Mouse (Mus musculus) c-Kit-positive CD71-negative TER-119-negative erythroid progenitor cells, embryonic 14.5 days (primary cell): ENCODE measurements around the gene Kcnj6.

ENCODE experiments used
- DNase-seq: peaks from one replicate; pipeline ENCODE4 v3.0.0-alpha.2; 2013; ENCODE audit warnings: low read depth

Gene Kcnj6

DNA sequence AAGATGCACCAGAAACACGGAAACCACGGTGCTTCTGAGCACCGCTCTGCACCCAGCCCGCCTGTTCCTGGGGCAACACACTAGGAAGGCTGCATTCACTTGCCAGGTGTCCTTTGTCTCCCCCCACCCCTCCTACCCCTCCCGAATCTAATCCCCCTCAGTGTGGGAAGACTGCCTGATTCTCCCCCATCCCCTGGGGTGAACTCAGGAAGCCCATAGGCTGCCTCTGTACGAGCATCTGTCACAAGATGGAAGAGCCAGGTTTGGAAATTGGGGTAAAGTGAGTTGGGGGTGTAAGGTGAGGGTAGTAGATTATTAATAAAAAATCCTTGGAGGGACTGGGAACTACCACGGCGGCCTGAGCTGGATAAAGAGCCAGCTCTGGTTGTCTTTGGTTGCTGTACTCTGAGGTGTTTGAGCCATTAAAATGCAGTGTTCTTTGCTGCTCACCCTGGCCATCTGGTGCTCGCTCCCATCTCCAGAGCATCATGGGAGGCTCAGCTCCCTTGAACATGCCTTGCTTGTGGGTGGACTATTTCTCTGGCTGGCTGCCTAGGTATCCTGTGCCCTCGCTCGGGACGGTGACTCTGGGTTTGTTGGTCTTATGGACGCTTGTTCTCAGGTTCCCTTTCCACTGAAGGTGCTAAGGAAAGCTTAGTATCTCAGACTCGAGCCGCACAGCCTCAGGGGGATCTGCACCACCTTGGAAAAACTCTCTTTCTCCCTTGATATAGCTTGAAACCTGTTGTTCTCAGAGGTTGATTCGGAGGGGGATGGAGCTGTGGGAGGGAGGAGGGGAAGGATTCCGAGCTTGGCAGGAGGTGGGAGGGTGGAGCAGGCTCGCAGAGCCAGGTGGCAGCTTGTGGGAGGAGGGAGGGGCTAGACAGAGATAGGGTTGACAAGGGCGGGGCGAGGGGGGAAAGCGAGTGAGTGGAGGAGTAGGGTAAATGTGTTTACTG is 65.9 kb downstream of the Kcnj6 start:
- DNase-seq: no peak

GRCm38 (mm10) chr16:94925364-94925763 is 72.1 kb downstream of the Kcnj6 start:
- no peak for DNase-seq

- no peak for DNase-seq
These were observed 78.3 kb downstream of the Kcnj6 start for GRCm38 (mm10) chr16:94919177-94919576.

- no peak for DNase-seq
These were observed 91.5 kb downstream of the Kcnj6 start for GRCm38 (mm10) chr16:94906026-94906425.

DNA sequence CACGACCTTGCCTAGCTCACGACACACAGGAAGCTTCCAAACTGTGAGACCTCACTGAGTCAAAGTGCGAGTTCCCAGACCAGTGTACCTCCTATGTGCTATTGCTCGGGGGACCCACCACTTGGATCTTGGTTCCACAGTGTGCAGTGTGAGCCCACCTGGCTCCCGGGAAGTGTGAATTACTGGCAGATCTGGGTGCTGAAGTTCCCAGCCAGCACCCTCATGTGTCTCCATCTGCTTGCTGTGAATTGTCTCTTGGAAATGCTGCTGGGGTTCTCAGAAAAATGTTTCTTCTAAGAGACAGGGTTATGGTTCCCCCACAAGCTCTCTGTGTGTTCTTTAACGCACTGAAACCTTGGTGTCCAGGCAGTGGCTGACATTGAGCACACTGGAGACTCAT is 98.7 kb downstream of the Kcnj6 start:
- no peak for DNase-seq

DNA sequence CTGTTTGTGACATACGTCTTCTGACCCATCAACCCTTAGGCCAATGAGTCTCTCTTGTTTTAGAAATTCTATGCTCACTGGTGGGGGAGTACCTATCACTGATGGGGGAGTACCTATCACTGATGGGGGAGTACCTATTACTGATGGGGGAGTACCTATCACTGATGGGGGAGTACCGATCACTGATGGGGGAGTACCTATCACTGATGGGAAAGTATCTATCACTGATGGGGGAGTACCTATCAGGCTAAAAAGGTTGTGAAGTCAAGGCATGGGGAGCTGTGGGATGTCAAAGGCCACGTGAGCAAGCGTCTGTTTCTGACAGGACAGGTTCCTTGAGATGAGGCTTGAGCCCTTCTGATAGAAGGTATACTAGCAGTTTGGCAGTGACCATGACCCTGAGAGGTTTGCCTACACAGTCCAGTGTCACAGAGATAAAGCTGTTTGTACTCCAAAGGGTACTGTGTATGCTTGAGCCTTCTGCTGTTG is 105.3 kb downstream of the Kcnj6 start:
- DNase-seq: no peak

GRCm38 (mm10) chr16:94890581-94890980 is 106.9 kb downstream of the Kcnj6 start:
- DNase-seq: no peak

- no peak for DNase-seq
These were observed 107.4 kb downstream of the Kcnj6 start for GRCm38 (mm10) chr16:94890056-94890455.

DNA sequence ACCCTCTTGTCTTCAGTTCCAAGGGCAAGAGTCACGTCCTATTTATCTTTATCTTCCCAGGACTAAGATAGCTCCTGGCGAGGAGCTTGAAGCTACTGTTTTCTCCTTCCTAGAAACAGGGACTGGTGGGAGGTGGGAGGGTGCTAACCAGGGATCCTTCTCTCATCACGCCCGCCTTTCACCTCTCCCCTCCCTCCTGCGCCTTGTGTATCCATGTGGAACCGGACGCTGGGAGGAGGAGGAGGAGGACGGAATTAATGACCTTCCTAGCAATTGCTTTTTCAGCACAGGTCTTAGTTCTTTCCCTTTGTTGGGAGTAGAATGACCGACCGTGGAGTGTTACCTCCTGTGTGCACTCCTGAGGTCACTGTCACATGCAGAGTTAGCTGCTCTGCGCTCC is 108.9 kb downstream of the Kcnj6 start:
- DNase-seq: no peak

GRCm38 (mm10) chr16:94886398-94886797 is 111.1 kb downstream of the Kcnj6 start:
- no peak for DNase-seq

- DNase-seq: no peak
These were observed 112.4 kb downstream of the Kcnj6 start for GRCm38 (mm10) chr16:94885062-94885461.

- no peak for DNase-seq
These were observed 113.6 kb downstream of the Kcnj6 start for GRCm38 (mm10) chr16:94883909-94884308.

DNA sequence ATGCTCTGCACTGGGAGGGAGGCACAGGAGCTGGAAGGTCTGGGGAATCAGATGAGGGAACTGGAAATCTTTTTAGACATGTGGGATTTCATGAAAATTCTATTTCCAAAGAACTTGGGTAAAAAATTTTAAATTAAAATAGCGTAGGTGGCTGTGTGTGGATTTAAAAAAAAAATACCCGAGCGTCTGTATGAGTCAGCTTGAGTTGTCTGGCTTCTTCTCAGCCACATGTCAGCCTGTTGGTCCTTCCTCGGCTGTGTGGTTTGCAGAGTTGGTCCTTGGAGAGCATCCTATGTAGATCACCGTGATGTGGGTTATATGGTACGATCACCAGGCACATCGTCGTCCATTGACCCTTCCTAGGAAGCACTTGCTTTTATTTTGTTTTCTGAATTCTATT is 114.3 kb downstream of the Kcnj6 start:
- DNase-seq: no peak

DNA sequence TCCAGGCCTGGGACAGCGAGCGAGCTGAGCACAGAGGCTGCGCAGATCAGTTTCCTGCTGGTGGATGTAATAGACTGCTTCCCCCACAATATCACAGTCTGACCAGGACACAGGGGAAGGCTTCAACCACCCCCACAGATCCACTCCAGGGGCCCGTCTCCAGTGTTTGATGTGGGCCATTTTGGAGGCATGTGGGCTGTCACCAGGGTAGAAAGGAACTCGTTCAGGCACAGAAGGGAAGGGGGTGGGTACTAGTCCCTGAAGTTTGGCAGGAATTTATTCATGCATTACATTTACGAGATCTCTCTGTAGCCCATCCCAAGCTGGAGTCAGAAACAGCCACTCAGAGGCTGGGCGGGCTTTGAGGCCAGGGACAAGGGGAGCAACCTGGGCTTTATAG is 115.4 kb downstream of the Kcnj6 start:
- no peak for DNase-seq

GRCm38 (mm10) chr16:94872614-94873272 is 124.8 kb downstream of the Kcnj6 start:
- DNase-seq: no peak

- no peak for DNase-seq
These were observed 129.1 kb downstream of the Kcnj6 start for GRCm38 (mm10) chr16:94868354-94868753.

- DNase-seq: no peak
These were observed 131.1 kb downstream of the Kcnj6 start for GRCm38 (mm10) chr16:94866300-94866956.

DNA sequence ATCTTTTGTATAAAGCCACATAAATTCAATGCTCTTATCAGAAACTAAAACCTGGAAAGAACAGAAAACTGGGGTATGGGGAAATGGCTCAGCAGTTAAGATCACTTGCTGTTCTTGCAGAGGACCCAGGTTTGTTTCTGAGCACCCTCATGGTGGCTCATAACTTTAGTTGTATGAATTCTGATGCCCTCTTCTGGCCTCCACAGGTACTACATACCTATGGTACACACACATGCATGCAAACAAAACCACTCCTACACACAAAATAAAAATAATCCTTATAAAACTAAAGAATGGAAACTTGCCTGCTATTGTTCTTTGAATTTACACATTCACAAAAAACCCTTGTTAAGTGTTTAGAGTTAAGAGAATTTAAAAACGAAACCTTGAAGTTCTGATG is 131.7 kb downstream of the Kcnj6 start:
- no peak for DNase-seq

DNA sequence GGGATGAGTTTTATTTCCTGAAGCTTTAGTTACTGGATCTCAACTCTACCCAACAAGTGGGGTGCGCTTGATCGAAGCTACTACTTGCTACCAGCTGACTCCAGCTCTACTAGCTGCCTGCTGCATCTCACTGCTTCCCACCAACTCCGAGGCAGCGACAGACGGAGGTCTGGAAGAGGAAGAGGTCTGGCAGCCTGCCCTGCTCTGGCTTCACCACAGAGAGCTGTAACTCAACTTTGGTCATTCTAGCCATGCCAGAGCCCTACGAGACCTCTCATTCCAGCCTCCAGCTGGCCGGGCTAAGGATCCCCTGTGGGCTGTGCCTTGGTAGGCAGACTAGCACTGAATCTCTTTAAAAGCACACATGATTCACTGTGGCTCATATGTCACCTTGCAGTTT is 132.4 kb downstream of the Kcnj6 start:
- DNase-seq: no peak

DNA sequence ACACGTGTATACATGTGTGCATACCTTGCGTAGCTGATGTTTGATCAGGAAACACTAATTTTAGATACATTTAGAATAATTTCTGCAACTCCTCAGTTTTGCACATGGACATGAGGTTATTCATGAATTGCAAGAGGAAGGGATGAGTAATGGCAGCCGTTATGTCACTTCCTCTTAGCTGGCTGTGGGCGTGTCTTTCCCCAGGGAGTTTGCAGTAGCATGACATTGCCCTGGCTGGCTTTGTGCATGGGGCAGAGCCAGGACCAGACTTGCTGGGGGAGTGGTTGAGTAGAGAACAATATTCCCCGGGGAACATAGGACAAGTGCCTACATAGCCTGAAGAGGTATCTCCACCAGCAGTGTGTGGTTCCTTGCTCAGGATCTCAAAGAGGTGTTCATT is 134.0 kb downstream of the Kcnj6 start:
- DNase-seq: peak; percentile 7

GRCm38 (mm10) chr16:94855990-94856389 is 141.5 kb downstream of the Kcnj6 start:
- DNase-seq: no peak

GRCm38 (mm10) chr16:94852407-94853160 is 144.9 kb downstream of the Kcnj6 start:
- DNase-seq: no peak
